Mouse (Mus musculus) erythroid progenitor cell, adult 5-6 weeks (primary cell): ENCODE data around the gene Cyp1a1. TPM values are rescaled to one million over a fixed set of nuclear protein-coding genes. Genes with fewer than 3 reads are reported as not detected.

ENCODE experiments used
- ATAC-seq: replicated peaks from 2 replicates; pipeline ENCODE4 v1.8.0; 2016; ENCODE audit warnings: moderate number of reproducible peaks, mild to moderate bottlenecking, moderate TSS enrichment, inconsistent platforms; ENCODE audit not compliant: poor library complexity, low FRiP score, severe bottlenecking
- total RNA-seq, 2 experiments: library from RNA; stranded (forward) in 1 of 2; stranded (reverse) in 1 of 2; fragments of 150-400 nt in 1 of 2; fragments of 186-747, 209-891 nt in 1 of 2; gene quantifications; 2 replicates each; pipeline versions ENCODE4 v1.2.3 to v1.2.4; 2015 to 2017; ENCODE audit warnings: low replicate concordance in 2 of 2

Cyp1a1 gene
- total RNA-seq, 2 experiments from 2014 or later, result not detected

- no peak for ATAC-seq
Observed at GRCm38 (mm10) chr9:57654966-57655365, 32.8 kb upstream of the Cyp1a1 start.

GRCm38 (mm10) chr9:57655749-57656148, 32.0 kb upstream of the Cyp1a1 start:
- peak; percentile 71 for ATAC-seq

- no peak for ATAC-seq
Observed at GRCm38 (mm10) chr9:57656631-57657350, 30.9 kb upstream of the Cyp1a1 start.

GRCm38 (mm10) chr9:57657843-57658242, 29.9 kb upstream of the Cyp1a1 start:
- ATAC-seq, result no peak

GRCm38 (mm10) chr9:57658970-57659369, 28.8 kb upstream of the Cyp1a1 start:
- no peak for ATAC-seq

GRCm38 (mm10) chr9:57659774-57660173, 28.0 kb upstream of the Cyp1a1 start:
- peak; percentile 72; the same call in 1 of the 2 replicates for ATAC-seq

GRCm38 (mm10) chr9:57660501-57660900, 27.2 kb upstream of the Cyp1a1 start:
- peak; percentile 77 for ATAC-seq

GRCm38 (mm10) chr9:57661552-57661951, 26.2 kb upstream of the Cyp1a1 start:
- no peak for ATAC-seq

GRCm38 (mm10) chr9:57664616-57665015, 23.1 kb upstream of the Cyp1a1 start:
- ATAC-seq, result no peak

GRCm38 (mm10) chr9:57666536-57666935, 21.2 kb upstream of the Cyp1a1 start:
- ATAC-seq, result no peak

- no peak for ATAC-seq
Observed at GRCm38 (mm10) chr9:57667136-57667535, 20.6 kb upstream of the Cyp1a1 start.

- ATAC-seq, result no peak
Observed at GRCm38 (mm10) chr9:57667817-57668216, 19.9 kb upstream of the Cyp1a1 start.

GRCm38 (mm10) chr9:57668277-57668676, 19.5 kb upstream of the Cyp1a1 start:
- no peak for ATAC-seq

GRCm38 (mm10) chr9:57669566-57669965, 18.2 kb upstream of the Cyp1a1 start:
- no peak for ATAC-seq

GRCm38 (mm10) chr9:57671037-57671436, 16.7 kb upstream of the Cyp1a1 start:
- ATAC-seq, result no peak

GRCm38 (mm10) chr9:57671500-57671899, 16.2 kb upstream of the Cyp1a1 start:
- ATAC-seq, result no peak

- ATAC-seq, result no peak
Observed at GRCm38 (mm10) chr9:57681411-57681810, 6.3 kb upstream of the Cyp1a1 start.

- no peak for ATAC-seq
Observed at GRCm38 (mm10) chr9:57683520-57683919, 4.2 kb upstream of the Cyp1a1 start, which contains the start of gene Cyp1a2. Cyp1a2 (minus strand) TSS chr9:57683703.

GRCm38 (mm10) chr9:57686011-57686410, 1.7 kb upstream of the Cyp1a1 start:
- ATAC-seq, result no peak

- ATAC-seq, result no peak
Observed at GRCm38 (mm10) chr9:57688158-57688557, 430 bp downstream of the Cyp1a1 start.

- ATAC-seq, result no peak
Observed at GRCm38 (mm10) chr9:57688606-57689005, 878 bp downstream of the Cyp1a1 start.

- no peak for ATAC-seq
Observed at GRCm38 (mm10) chr9:57694108-57694507, 6.4 kb downstream of the Cyp1a1 start.
